Mouse (Mus musculus): ENCODE measurements at regions not wholly inside any gene's neighbourhood (a gene's known extent, or its start where the extent isn't known, plus 50 kb on each side); places are given as distances from the start of the nearest gene placed in this dataset.

GRCm38 (mm10) chr4:31052077-31052677 is 911.7 kb upstream of the Map3k7 start:
- H3K27me3 ChIP-seq, result no peaks in the 10 kb centered on the region
- H3K4me2 ChIP-seq, result peak overlapping the region; percentile 19; the same call in 1 of the 2 replicates
- WGBS, result 21% methylated on average over 6 of the region's 6 CpGs
- peak; percentile 81 for ATAC-seq (ENCODE audit: low FRiP score)
- H3K9ac ChIP-seq, result no peak overlapping the region; the same call in 1 of the 2 replicates
- peak overlapping the region; percentile 88 for H3K27ac ChIP-seq
- no peaks in the 10 kb centered on the region for H3K9me3 ChIP-seq
- peaks cover 28% of the 10 kb centered on the region for H3K4me1 ChIP-seq (replicated peaks)
- no peak overlapping the region for H3K4me3 ChIP-seq
- H3K36me3 ChIP-seq, result no peaks in the 10 kb centered on the region

DNA sequence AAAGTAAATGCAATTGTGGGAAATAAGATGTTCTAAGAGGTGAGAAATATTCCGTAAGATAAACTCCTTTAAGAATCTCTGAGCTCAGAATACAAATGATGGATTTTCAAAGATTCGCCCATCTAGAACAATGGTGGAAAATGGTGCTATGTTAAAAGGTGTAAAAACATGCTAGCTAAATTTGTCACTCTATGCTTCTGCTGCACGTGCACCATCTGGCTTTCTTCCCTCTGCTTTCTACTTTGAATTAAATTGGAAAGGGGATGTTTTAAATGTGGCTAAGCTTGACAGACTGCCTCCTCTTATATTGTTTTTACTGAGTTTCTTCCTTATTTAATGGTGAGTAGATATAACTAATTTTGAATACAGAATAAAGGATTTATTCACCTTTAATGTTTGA is 887.7 kb upstream of the Map3k7 start:
- no peaks in the 10 kb centered on the region for H3K9me3 ChIP-seq
- WGBS, result 90% methylated on average over 3 of the region's 3 CpGs
- no peak for ATAC-seq (ENCODE audit: low FRiP score)
- no peaks in the 10 kb centered on the region for H3K27me3 ChIP-seq
- H3K9ac ChIP-seq, result no peak overlapping the region
- H3K4me3 ChIP-seq, result no peak overlapping the region
- H3K27ac ChIP-seq, result no peak overlapping the region
- no peak overlapping the region for H3K4me2 ChIP-seq
- H3K36me3 ChIP-seq, result no peaks in the 10 kb centered on the region
- no peaks in the 10 kb centered on the region for H3K4me1 ChIP-seq (replicated peaks)

- H3K27ac ChIP-seq, result peak overlapping the region; percentile 35; the same call in 1 of the 2 replicates
- 73% methylated on average over 8 of the region's 8 CpGs for WGBS
Observed at GRCm38 (mm10) chr4:31121586-31121985, 842.3 kb upstream of the Map3k7 start.

DNA sequence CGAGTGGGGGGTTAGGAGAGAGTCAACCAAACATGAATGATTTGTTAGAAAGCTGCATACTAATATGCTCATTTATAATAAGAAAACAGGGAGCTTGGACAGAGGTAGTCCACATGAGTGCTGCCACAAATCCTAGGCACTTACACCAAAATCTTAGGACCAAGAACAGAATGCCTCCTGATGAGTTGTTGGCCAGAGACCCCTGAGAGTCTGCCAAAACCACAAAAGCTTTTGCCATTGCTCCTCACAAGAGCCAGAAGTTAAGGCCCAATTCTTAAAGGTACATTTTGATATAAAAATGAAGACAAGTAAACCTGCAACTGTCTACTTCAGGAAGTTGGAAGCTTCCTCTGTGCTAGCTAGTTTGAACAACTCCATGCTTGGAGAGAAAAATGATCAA is 820.7 kb upstream of the Map3k7 start:
- no peak overlapping the region for H3K4me3 ChIP-seq
- no peaks in the 10 kb centered on the region for H3K36me3 ChIP-seq
- no peak overlapping the region for H3K4me2 ChIP-seq
- H3K9me3 ChIP-seq, result no peaks in the 10 kb centered on the region
- 90% methylated on average over 1 of the region's 1 CpGs for WGBS
- H3K4me1 ChIP-seq (replicated peaks), result no peaks in the 10 kb centered on the region
- no peak overlapping the region for H3K27ac ChIP-seq
- H3K27me3 ChIP-seq, result no peaks in the 10 kb centered on the region
- H3K9ac ChIP-seq, result no peak overlapping the region
- no peak for ATAC-seq (ENCODE audit: low FRiP score)

More at GRCm38 (mm10) chr4:31121586-31121985, 842.3 kb upstream of the Map3k7 start:
- no peaks in the 10 kb centered on the region for H3K36me3 ChIP-seq
- H3K9me3 ChIP-seq, result no peaks in the 10 kb centered on the region
- H3K27me3 ChIP-seq, result no peaks in the 10 kb centered on the region
- no peak overlapping the region for H3K4me2 ChIP-seq
- H3K4me1 ChIP-seq (replicated peaks), result no peaks in the 10 kb centered on the region
- no peak overlapping the region for H3K4me3 ChIP-seq
- no peak for ATAC-seq (ENCODE audit: low FRiP score)
- no peak overlapping the region for H3K9ac ChIP-seq

- Histone ChIP-seq H3K4me2 (no peak overlapping the region), H3K4me3 (no peak overlapping the region), H3K9ac (no peak overlapping the region), H3K9me3 (no peaks in the 10 kb centered on the region), H3K4me1 (replicated peaks) (no peaks in the 10 kb centered on the region), H3K36me3 (no peaks in the 10 kb centered on the region), H3K27ac (no peak overlapping the region), H3K27me3 (no peaks in the 10 kb centered on the region)
- WGBS, result 74% methylated on average over 4 of the region's 4 CpGs
- ATAC-seq (ENCODE audit: low FRiP score), result no peak
Observed at GRCm38 (mm10) chr4:31167431-31167830, 796.5 kb upstream of the Map3k7 start.

GRCm38 (mm10) chr4:31168357-31168756 is 795.5 kb upstream of the Map3k7 start:
- Histone ChIP-seq H3K36me3 (no peaks in the 10 kb centered on the region), H3K9me3 (no peaks in the 10 kb centered on the region), H3K4me2 (no peak overlapping the region), H3K27me3 (no peaks in the 10 kb centered on the region), H3K4me3 (no peak overlapping the region), H3K9ac (no peak overlapping the region), H3K4me1 (replicated peaks) (no peaks in the 10 kb centered on the region), H3K27ac (no peak overlapping the region)
- ATAC-seq (ENCODE audit: low FRiP score), result no peak
- 67% methylated on average over 4 of the region's 4 CpGs for WGBS

DNA sequence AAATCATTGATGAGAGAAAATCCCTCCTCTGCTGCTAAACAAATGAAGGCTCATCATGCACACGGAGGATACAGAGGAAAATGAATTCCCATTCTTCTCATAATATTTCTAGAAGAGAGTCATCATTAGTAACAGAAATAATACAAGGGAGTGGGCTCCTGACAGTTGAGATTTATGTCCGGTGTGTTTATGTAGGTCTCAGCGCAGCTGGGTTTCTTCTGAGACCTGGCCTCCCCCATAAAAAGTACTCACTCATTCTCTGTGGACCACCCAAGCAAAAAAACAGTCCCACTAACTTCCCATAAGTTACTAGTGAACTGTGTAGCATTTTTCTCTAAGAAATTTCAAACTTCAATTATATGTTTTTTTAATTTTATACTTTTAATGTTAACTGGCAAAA is 792.7 kb upstream of the Map3k7 start:
- no peaks in the 10 kb centered on the region for H3K27me3 ChIP-seq
- H3K27ac ChIP-seq, result no peak overlapping the region
- no peaks in the 10 kb centered on the region for H3K4me1 ChIP-seq (replicated peaks)
- no peaks in the 10 kb centered on the region for H3K36me3 ChIP-seq
- no peak overlapping the region for H3K4me3 ChIP-seq
- no peak overlapping the region for H3K4me2 ChIP-seq
- no peaks in the 10 kb centered on the region for H3K9me3 ChIP-seq
- no peak for ATAC-seq (ENCODE audit: low FRiP score)
- WGBS, result 62% methylated on average over 3 of the region's 3 CpGs
- no peak overlapping the region for H3K9ac ChIP-seq

GRCm38 (mm10) chr4:31197852-31198251 is 766.0 kb upstream of the Map3k7 start:
- Histone ChIP-seq H3K27ac (no peak overlapping the region), H3K27me3 (no peaks in the 10 kb centered on the region)
- ATAC-seq (ENCODE audit: low FRiP score), result no peak

DNA sequence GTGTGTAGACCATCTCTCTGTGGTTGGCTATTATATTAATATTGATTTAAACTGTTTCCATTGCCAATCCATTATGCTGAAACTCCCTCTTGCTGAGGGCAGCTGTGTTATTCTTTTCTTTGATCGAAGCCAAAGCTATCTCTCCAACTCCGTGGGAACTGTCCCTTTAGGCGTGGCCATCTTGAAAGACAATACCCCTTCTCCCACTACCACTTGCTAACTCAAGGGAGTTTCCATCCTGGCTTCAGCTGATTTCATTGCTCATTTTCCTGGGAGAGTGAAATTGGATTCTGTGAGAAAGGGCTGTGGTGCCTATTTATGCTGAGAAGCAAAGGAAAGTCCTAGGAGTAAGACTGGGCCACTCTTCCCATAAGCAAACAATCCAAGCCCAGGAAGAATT is 760.6 kb upstream of the Map3k7 start:
- whole genome bisulfite sequencing, result 65% methylated on average over 3 of the region's 3 CpGs

More at GRCm38 (mm10) chr4:31197852-31198251, 766.0 kb upstream of the Map3k7 start:
- H3K4me1 ChIP-seq (replicated peaks), result no peaks in the 10 kb centered on the region
- H3K9me3 ChIP-seq, result no peaks in the 10 kb centered on the region
- H3K9ac ChIP-seq, result no peak overlapping the region
- H3K4me2 ChIP-seq, result no peak overlapping the region
- H3K36me3 ChIP-seq, result no peaks in the 10 kb centered on the region
- H3K4me3 ChIP-seq, result no peak overlapping the region

DNA sequence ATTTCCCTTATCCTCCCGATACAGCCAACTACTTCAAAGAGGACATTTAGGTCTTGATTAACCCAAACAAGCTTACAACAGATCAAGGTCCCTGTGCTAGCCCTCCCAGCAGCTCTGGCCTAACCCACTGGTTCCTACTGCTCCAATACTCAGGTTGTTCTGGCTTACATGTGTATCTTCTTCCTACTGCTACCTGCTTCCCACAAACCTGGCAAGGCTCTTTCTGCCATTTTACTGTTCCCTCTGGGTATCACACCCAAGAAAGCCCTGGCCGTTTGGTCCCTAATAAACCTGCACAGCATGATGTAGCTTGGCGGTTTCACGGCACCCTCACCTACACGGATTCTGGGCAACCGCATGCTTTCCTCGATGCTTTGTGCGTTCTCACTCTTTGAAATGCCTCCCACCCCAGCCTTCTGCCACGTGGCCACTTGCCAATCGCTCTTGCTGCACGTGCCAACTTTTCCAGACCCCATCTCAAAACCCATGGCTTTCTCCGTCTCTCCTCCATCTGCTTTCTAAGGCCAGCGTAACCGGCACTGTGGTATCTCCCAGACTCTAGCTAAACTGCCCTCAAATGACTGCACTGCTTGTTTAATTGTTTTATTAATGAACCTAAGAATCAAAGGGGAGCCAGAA is 758.4 kb upstream of the Map3k7 start:
- 76% methylated on average over 14 of the region's 14 CpGs for WGBS
- Histone ChIP-seq H3K36me3 (no peaks in the 10 kb centered on the region), H3K4me1 (replicated peaks) (no peaks in the 10 kb centered on the region), H3K27me3 (no peaks in the 10 kb centered on the region), H3K4me2 (no peak overlapping the region), H3K27ac (no peak overlapping the region), H3K4me3 (no peak overlapping the region), H3K9ac (no peak overlapping the region), H3K9me3 (no peaks in the 10 kb centered on the region)
- ATAC-seq (ENCODE audit: low FRiP score), result peak; percentile 59; the same call in 1 of the 2 replicates

More for the DNA sequence above, 760.6 kb upstream of the Map3k7 start:
- no peaks in the 10 kb centered on the region for H3K36me3 ChIP-seq
- no peaks in the 10 kb centered on the region for H3K4me1 ChIP-seq (replicated peaks)
- no peak overlapping the region for H3K4me3 ChIP-seq
- no peak overlapping the region for H3K9ac ChIP-seq
- no peaks in the 10 kb centered on the region for H3K9me3 ChIP-seq
- no peaks in the 10 kb centered on the region for H3K27me3 ChIP-seq
- no peak overlapping the region for H3K27ac ChIP-seq
- no peak for ATAC-seq (ENCODE audit: low FRiP score)
- H3K4me2 ChIP-seq, result no peak overlapping the region

DNA sequence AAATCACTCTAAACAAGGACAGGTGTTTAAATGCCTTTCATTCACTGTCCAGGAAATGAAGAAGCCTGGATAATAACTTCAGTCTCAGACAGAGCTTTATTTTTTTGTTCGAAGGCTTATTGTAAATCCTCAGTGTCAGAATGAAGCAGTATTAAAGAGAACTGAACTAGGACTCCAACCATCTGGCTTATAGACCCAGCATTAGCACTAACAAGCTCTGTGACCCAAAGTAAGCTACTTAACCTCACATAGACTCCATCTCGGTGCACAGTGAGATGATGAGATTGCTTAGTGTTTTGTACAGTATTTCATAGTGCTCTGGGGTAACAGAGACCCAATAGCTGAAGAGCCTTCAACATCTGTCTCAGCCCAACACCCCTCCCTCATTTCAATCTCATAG is 738.2 kb upstream of the Map3k7 start:
- 90% methylated on average over 2 of the region's 2 CpGs for WGBS
- Histone ChIP-seq H3K36me3 (no peaks in the 10 kb centered on the region), H3K27me3 (no peaks in the 10 kb centered on the region)

GRCm38 (mm10) chr4:31268825-31269495 is 694.9 kb upstream of the Map3k7 start:
- Histone ChIP-seq H3K4me2 (no peak overlapping the region), H3K4me3 (no peak overlapping the region), H3K4me1 (replicated peaks) (no peaks in the 10 kb centered on the region), H3K9ac (no peak overlapping the region), H3K36me3 (no peaks in the 10 kb centered on the region), H3K9me3 (no peaks in the 10 kb centered on the region), H3K27me3 (no peaks in the 10 kb centered on the region), H3K27ac (no peak overlapping the region)
- ATAC-seq (ENCODE audit: low FRiP score), result no peak
- WGBS, result 85% methylated on average over 3 of the region's 3 CpGs

More for the DNA sequence above, 738.2 kb upstream of the Map3k7 start:
- H3K4me1 ChIP-seq (replicated peaks), result no peaks in the 10 kb centered on the region
- H3K4me3 ChIP-seq, result no peak overlapping the region
- ATAC-seq (ENCODE audit: low FRiP score), result no peak
- H3K9me3 ChIP-seq, result no peaks in the 10 kb centered on the region
- H3K27ac ChIP-seq, result no peak overlapping the region
- H3K9ac ChIP-seq, result no peak overlapping the region
- no peak overlapping the region for H3K4me2 ChIP-seq

DNA sequence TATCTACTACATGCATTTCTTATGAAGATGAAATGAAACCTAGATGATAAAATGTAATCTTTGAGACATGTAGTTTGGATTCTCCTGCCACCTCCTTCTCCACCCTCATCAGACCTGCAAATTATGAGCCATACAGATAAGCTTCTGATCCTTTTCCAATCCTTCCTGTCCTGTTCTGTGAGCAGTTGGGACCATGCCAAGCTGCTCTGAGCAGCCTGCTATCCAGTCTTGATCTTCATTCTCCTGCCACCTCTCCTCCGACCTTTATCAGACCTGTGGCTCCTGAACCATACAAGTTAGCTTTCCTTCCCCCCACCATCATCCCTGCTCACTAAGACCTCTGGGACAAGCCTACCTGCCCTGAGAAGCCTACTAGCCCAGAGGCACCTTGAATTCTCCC is 689.8 kb upstream of the Map3k7 start:
- H3K9ac ChIP-seq, result no peak overlapping the region
- no peaks in the 10 kb centered on the region for H3K4me1 ChIP-seq (replicated peaks)

More for the DNA sequence above, 689.8 kb upstream of the Map3k7 start:
- Histone ChIP-seq H3K4me3 (no peak overlapping the region), H3K4me2 (no peak overlapping the region), H3K27me3 (no peaks in the 10 kb centered on the region), H3K27ac (no peak overlapping the region), H3K36me3 (no peaks in the 10 kb centered on the region), H3K9me3 (no peaks in the 10 kb centered on the region)
- ATAC-seq (ENCODE audit: low FRiP score), result no peak
- 89% methylated on average over 1 of the region's 1 CpGs for WGBS

Measured in hindbrain, embryonic 13.5 days (tissue).